Mouse (Mus musculus) frontal cortex, postnatal 36 days (tissue): ENCODE measurements around the gene Nop53.
A peak's percentile ranks its signal among the peaks of the same experiment; 100 is the strongest.

ENCODE experiments used
- DNase-seq, 2 experiments: peaks; one replicate each; pipeline ENCODE4 v3.0.0; 2022; ENCODE audit warnings: low spot score in 2 of 2

Nop53 gene

DNA sequence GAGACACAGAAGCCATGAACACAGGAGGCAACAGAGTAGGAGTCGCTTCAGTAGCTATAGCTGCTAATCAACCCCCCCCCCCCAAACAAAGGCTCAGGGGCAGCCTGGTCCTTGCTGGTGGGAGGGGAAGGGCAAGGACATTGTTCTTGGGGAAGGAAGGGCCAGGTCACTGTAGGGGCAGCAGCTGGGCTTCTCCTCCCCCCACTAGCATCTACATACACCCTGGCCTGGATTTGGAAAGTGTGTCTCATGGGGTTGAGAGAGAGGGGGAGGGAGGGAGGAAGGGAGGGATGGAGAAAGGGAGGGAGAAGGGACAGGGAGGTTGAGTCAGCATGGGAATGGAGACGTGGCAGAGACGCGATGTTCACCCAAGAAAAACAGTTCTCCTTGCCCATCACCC, 14.8 kb upstream of the Nop53 start:
- DNase-seq, result no peak

DNA sequence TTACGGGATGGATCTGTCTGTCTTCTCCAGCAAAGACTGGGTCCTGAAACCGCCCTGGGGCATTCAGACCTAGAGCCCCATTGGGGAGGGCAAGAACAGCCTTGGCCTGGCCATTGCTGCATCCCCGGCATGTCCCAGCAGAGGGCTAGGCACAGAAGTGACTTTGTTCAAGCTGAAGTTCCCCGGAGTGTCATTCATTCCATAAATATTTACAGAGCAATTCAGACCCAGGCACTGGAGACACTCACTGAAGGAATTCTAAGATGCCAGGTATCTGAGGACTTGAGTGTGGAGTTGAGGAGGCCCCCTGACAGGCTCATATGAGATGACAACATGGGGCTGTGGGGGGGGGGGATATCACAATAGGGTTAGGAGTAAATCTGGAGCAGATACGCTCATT, 10.3 kb upstream of the Nop53 start:
- no peak for DNase-seq

DNA sequence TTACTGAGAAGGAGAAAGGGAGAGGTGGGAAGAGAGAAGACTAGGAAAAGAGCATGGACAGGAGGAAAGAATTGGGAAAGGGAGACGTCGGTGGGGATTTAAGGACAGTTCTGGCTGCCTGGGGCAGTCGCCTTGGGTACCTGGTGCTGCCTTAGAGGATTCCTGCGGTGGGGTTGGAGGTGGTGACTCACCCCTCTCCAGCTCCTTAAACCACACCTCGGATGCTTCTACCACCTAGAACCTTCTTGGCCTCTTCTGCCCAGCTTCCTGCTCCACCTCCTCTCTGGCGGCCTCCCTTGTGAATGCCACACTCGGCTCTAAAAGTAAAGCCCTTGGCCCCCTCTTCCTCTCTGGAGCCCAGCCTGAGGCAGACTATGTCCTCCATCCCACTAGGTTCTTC, 9.6 kb upstream of the Nop53 start:
- no peak for DNase-seq

DNA sequence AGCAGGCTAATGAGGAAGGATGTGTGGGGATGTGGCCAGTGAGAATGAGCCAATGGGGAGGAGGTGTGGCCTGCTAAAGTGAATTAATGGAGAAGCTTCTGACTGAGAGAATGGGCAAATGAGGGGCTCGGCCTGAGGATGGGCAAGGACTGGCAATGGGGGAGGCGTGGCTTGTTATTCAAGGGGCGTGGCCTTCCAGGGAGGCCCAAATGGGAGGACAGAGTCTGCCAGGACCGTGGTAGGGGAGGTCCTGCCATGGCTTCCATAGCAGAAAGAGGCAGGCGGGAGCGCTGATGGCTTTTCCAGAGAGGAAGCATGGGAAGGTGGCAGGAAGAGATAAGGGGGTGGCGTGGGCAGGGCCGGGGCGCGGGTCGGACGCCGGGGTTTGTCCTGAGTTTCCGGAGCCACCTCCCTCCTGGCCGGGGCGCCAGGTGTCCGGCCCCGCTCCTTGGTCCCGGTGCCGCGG, 9.1 kb upstream of the Nop53 start:
- DNase-seq, result no peak

- DNase-seq, result no peak
Measured at GRCm38 (mm10) chr7:15954436-15954835, 8.6 kb upstream of the Nop53 start.

DNA sequence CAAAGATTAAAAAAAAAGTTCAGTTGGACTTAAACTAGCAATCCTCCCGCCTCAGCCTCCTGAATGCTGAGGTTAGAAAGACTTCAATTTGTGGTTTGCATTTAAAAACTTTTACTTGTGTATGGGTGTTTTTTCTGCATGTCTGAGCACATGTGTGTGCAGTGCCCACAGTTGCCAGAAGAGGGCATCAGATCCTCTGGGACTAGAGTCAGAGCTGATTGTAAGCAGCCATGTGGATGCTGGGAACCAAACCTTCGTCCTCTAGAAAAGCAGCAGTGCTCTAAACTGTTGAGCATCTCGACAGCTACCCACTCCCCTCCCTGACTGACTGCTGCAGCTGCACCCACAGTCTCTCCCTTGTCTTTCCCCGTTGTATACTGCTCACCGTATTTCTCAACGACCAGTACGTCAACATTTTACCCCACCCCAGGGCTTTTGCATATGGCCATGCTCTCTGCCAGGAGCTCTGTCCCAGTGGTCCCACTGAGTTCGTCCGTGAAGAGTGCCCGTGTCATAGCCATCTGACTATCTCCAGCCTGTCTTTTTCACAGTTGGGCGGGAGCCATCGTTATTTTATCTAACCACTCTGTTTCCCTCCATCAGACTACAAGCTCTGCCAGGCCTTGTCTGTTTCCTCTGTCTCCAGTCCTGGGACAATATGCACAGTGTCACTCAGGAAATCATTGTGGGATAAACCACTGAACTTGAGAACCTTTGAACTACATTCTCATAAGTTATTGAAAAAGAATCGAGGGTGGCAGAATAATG, 7.6 kb upstream of the Nop53 start:
- no peak for DNase-seq

GRCm38 (mm10) chr7:15952416-15952815, 6.5 kb upstream of the Nop53 start:
- DNase-seq, result no peak

- no peak for DNase-seq
Measured at GRCm38 (mm10) chr7:15950008-15950407, 4.1 kb upstream of the Nop53 start.

DNA sequence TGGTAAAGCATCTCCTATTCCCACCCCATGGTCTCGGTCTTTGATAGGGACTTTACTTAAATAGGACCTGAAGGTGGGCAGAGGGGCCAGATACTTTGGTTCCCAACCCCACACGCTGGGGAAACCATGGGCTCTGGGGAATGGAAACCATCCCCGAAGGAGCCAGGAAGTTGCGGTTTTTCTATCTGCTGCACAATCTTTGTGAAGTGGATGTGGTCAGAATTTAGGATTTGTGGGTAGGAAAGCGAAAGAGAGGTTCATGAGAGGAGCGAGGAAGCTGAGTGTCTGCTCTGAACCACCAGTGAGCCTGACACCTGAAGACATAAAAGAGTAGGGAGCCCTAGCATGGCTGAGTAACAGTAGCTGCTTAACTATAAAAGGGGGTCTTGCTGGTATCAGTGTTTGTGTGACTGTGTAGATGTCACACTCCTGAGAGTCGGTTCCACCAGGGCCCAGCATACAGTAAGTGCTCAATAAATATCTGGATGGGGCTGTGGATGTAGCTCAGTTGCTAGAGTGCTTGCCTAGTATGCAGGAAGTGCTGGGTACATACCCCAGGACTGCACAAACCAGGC, 3.4 kb upstream of the Nop53 start:
- no peak for DNase-seq

DNA sequence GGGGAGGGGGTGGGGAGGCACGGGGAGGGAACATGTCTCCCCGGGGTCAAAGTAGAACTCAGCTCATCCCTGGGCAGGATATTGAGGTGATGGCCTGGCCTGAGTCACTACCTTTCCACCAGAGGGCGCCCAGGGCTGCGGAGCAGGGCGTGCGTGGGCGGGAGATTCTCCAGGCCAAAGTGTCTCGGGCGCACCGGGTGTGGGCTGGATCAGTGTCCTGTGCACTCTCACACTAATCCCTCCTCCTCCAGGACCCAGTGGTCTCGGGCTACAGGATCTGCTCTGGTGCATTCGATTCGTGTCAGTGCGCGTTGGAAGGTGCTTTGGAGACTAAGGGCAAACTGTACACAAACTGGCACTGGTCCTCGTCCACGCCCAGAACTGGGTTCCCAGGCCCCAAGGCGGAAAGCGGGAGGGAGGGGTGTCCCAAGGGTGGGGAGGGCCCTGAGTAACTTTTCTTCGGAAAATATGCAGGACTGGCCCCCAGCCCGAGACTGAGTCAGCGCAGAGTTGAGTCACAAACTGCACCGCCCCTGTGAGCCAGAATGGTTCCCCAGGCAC, 2.6 kb upstream of the Nop53 start:
- DNase-seq, result peak; percentile 57 to 65

GRCm38 (mm10) chr7:15947653-15948260, 1.9 kb upstream of the Nop53 start:
- no peak for DNase-seq

- no peak for DNase-seq
Measured at GRCm38 (mm10) chr7:15945211-15945610, 663 bp downstream of the Nop53 start.

GRCm38 (mm10) chr7:15944311-15944710, 1.6 kb downstream of the Nop53 start:
- no peak for DNase-seq

- DNase-seq, result no peak
Measured at GRCm38 (mm10) chr7:15938621-15939020, 7.3 kb downstream of the Nop53 start.

DNA sequence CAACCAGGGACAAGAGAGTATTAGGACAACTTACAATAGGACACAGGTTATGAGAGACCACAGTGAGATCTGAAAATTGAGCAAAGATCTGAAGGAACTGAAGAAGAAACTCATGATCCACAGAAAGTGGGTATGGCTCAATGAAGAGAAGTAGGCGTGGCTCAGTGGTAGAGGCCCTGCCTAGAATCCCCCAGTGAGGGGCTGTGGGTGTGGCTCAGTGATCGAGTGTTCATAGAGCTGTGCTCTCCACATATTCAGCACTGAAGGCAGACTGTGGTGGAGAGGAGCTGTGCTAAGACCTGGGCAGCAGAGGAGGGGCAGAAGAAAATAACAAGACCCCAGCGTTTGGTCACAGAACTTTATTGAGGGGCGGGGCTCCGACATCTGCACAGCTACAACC, 8.4 kb downstream of the Nop53 start:
- DNase-seq, result no peak

- peak; percentile 51 to 67 for DNase-seq
Measured at GRCm38 (mm10) chr7:15933437-15934359, 12.2 kb downstream of the Nop53 start.

DNA sequence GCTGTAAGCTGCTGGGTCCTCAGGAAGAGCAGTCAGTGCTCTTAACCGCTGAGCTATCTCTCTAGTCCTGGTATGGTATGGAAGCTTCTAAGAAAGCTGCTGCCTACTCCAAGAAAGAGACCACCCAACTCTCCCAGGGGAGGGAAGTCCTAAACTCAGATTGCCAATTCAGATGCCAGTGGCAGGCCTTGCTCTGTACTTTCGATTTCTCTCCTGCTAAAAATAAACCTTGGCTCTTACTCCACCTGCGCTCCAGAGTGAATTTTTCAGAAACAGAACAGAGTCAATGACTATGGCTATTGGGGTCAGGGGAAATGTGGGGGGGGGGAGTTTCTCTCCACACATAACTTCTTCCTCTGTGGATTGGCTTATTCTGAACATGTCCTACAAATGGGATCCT, 14.2 kb downstream of the Nop53 start:
- DNase-seq, result no peak

DNA sequence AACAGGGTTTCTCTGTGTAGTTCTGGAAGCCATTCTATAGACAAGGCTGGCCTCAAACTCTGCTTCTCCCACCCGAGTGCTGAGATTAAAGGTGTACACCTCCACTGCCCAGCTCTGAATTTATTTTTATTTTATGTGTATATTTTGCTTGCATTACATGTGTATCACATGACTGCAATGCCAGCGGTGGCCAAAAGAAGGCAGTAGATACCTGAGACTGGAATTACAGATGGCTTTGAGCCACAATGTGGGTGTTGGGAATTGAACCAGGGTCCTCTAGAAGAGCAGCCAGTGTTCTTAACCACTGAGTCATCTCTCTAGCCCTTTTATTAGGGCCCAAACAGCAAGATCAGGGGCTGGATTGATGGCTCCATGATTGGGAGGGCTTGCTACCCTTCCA, 15.3 kb downstream of the Nop53 start:
- DNase-seq, result no peak

GRCm38 (mm10) chr7:15929910-15930309, 16.0 kb downstream of the Nop53 start:
- DNase-seq, result no peak

DNA sequence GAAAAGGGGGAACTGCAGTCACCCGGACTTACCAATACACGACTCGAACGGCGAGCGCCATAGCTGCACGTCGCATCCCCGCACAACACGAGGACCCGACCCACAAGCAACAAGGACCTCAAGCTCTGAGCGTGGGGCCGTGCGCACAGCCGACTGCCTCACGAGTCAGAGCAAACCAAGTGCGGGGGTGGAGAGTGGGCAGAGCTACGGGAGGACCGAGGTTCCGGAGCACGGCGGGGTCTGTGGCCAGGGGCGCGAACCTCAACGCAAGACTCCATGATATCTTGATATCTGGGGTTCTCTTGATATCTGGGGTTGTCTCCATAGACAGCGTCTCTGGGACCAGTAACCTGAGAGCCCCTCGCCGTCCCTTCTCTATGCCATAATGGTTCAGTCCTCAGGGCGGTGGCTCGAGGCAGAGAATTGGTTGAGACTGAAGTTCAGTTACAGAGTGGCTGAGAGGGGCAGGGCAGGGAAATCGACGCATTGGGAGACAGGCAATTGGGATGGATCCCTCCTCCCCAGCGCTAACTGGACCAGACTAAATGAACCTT, 23.6 kb downstream of the Nop53 start, which contains the start of gene Selenow:
Gene Selenow (minus strand): TSS at position 183 of the 554 bp plus-strand sequence.
- DNase-seq, result peak; percentile 93

DNA sequence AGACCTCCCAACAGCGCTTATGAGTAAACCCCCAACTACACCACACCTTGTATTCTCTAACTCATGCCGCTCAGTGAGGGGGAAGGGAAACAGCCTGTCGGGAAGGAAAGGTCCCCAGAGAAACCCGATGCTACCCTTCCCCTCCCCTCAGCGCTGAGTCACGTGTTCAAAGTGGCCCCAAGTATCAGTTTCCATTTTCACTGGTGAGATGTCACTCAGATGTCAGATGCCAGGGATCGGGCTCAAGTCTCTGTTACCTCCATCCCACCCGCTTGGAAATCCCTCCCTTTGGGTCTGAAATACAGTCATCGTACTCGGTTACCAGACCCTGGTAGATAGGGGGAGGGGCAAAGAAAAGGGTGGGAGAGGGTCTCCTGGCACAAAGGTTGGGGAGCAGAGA, 24.1 kb downstream of the Nop53 start:
- DNase-seq, result peak in 1 of 2 experiments; percentile 36
